In genomic region chr17:32099574-32099942, GRCm38 (mm10) we compare ENCODE assay signal across 8 mouse cellular contexts.
A peak's percentile ranks its signal among the peaks of the same experiment; 100 is the strongest.
DNase-seq lines count a peak whose midpoint lies in the region; ATAC-seq lines count a peak whose summit lies in the region.

No protein-coding gene starts in this region.

- H3K27ac ChIP-seq in neural tube, embryonic 11.5 days (ENCODE audit: low read depth, low read length) = no peak overlapping the region
- H3K27ac ChIP-seq in limb, embryonic 15.5 days = no peak overlapping the region
- H3K27ac ChIP-seq in stomach, embryonic 15.5 days = no peak overlapping the region

- no peaks in the 10 kb centered on the region for H3K36me3 ChIP-seq in erythroblast, embryonic 14.5 days (ENCODE audit: control insufficient read depth)
- no peaks in the 10 kb centered on the region for H3K36me3 ChIP-seq in neural tube, embryonic 11.5 days (ENCODE audit: control insufficient read depth, insufficient read depth, low read length)
- H3K36me3 ChIP-seq in limb, embryonic 15.5 days = no peaks in the 10 kb centered on the region
- H3K36me3 ChIP-seq in stomach, embryonic 15.5 days = no peaks in the 10 kb centered on the region

- no peak for DNase-seq in neural tube, embryonic 11.5 days (ENCODE audit: low spot score)
- DNase-seq in neural tube, embryonic 10.5 days (ENCODE audit: extremely low spot score, low spot score) = no peak
- no peak for DNase-seq in yolk sac, embryonic 10.5 days (ENCODE audit: low spot score)
- no peak for DNase-seq in adrenal gland, adult 8-10 months

- H3K9ac ChIP-seq in neural tube, embryonic 11.5 days (ENCODE audit: low read length) = peak overlapping the region; percentile 56
- H3K9ac ChIP-seq in limb, embryonic 15.5 days = no peak overlapping the region
- H3K9ac ChIP-seq in stomach, embryonic 15.5 days = no peak overlapping the region

- peaks cover 50% of the 10 kb centered on the region for H3K4me1 ChIP-seq in erythroblast, embryonic 14.5 days (ENCODE audit: control insufficient read depth)
- H3K4me1 ChIP-seq in neural tube, embryonic 11.5 days (ENCODE audit: control insufficient read depth, insufficient read depth, low read length) = 0 out of 2 replicates have a peak, but pooled peaks cover 2% of the 10 kb centered on the region
- H3K4me1 ChIP-seq in limb, embryonic 15.5 days = peaks cover 13% of the 10 kb centered on the region
- peaks cover 11% of the 10 kb centered on the region; the same call in 1 of the 2 replicates for H3K4me1 ChIP-seq in stomach, embryonic 15.5 days

- H3K27me3 ChIP-seq in erythroblast, embryonic 14.5 days (ENCODE audit: control insufficient read depth) = peaks cover 22% of the 10 kb centered on the region
- H3K27me3 ChIP-seq in neural tube, embryonic 11.5 days (ENCODE audit: control insufficient read depth, insufficient read depth, low read length) = peaks cover 12% of the 10 kb centered on the region; the same call in 1 of the 2 replicates
- peaks cover 27% of the 10 kb centered on the region for H3K27me3 ChIP-seq in limb, embryonic 15.5 days
- H3K27me3 ChIP-seq in stomach, embryonic 15.5 days (replicated peaks) = peaks cover 10% of the 10 kb centered on the region; the same call in 1 of the 2 replicates

- ATAC-seq in erythroblast, adult 5-6 weeks (replicated peaks; ENCODE audit: low FRiP score, poor library complexity, severe bottlenecking) = no peak
- peak; percentile 50; the same call in 1 of the 2 replicates for ATAC-seq in neural tube, embryonic 11.5 days (ENCODE audit: insufficient read depth, low FRiP score, low TSS enrichment)
- ATAC-seq in limb, embryonic 15.5 days (ENCODE audit: insufficient number of reproducible peaks, low FRiP score, low TSS enrichment, low read depth) = no peak
- no peak for ATAC-seq in stomach, embryonic 15.5 days (ENCODE audit: insufficient read depth, low FRiP score, low read depth)

- 31% methylated on average over 8 of the region's 8 CpGs for WGBS in neural tube, embryonic 11.5 days
- WGBS in limb, embryonic 15.5 days = 27% methylated on average over 8 of the region's 8 CpGs
- WGBS in stomach, embryonic 15.5 days = 30% methylated on average over 8 of the region's 8 CpGs

- peaks cover 1% of the 10 kb centered on the region for H3K9me3 ChIP-seq in erythroblast, embryonic 14.5 days (ENCODE audit: control insufficient read depth, low read length)
- no peaks in the 10 kb centered on the region for H3K9me3 ChIP-seq in neural tube, embryonic 11.5 days (ENCODE audit: control insufficient read depth, low read length)
- H3K9me3 ChIP-seq in limb, embryonic 15.5 days = no peaks in the 10 kb centered on the region
- no peaks in the 10 kb centered on the region for H3K9me3 ChIP-seq in stomach, embryonic 15.5 days

- peak overlapping the region; percentile 67 for H3K4me3 ChIP-seq in erythroblast, embryonic 14.5 days (replicated peaks)
- H3K4me3 ChIP-seq in neural tube, embryonic 11.5 days (ENCODE audit: low read depth, low read length) = peak overlapping the region; percentile 37
- H3K4me3 ChIP-seq in limb, embryonic 15.5 days = peak overlapping the region; percentile 47
- peak overlapping the region; percentile 45 for H3K4me3 ChIP-seq in stomach, embryonic 15.5 days (replicated peaks)

- H3K4me2 ChIP-seq in neural tube, embryonic 11.5 days (ENCODE audit: low read depth) = peak overlapping the region; percentile 87
- peak overlapping the region; percentile 95 for H3K4me2 ChIP-seq in limb, embryonic 15.5 days
- H3K4me2 ChIP-seq in stomach, embryonic 15.5 days = peak overlapping the region; percentile 96
